Mouse (Mus musculus) left cerebral cortex, adult 18-20 months (tissue): ENCODE measurements around the gene Gm49394. TPM values are rescaled to one million over a fixed set of nuclear protein-coding genes. Genes with fewer than 3 reads are reported as not detected.

Experiments
- DNase-seq, 2 experiments: peaks; one replicate each; pipeline ENCODE4 v3.0.0; 2021 to 2022; ENCODE audit warnings: low spot score in 2 of 2, mixed read lengths in 1 of 2
- long read RNA-seq, 2 experiments: library from polyadenylated mRNA; stranded (forward); transcript quantifications; one replicate each; pipeline ENCODE4 v2.0.0; 2021
- total RNA-seq, 2 experiments: library from RNA; stranded (reverse); gene quantifications; 2 replicates each; pipeline ENCODE4 v1.2.3; 2021

Gene Gm49394
- total RNA-seq = under 1 TPM in 1 of 2 experiments, not detected in 1; 0.12 TPM
- long read RNA-seq, experiment 1, partial matches to known transcripts = 0 of 1 reads
- long read RNA-seq, experiment 1, other reads (novel, unspliced or antisense) = 1 of 1 reads
- long read RNA-seq, experiment 2 = 0 reads

DNA sequence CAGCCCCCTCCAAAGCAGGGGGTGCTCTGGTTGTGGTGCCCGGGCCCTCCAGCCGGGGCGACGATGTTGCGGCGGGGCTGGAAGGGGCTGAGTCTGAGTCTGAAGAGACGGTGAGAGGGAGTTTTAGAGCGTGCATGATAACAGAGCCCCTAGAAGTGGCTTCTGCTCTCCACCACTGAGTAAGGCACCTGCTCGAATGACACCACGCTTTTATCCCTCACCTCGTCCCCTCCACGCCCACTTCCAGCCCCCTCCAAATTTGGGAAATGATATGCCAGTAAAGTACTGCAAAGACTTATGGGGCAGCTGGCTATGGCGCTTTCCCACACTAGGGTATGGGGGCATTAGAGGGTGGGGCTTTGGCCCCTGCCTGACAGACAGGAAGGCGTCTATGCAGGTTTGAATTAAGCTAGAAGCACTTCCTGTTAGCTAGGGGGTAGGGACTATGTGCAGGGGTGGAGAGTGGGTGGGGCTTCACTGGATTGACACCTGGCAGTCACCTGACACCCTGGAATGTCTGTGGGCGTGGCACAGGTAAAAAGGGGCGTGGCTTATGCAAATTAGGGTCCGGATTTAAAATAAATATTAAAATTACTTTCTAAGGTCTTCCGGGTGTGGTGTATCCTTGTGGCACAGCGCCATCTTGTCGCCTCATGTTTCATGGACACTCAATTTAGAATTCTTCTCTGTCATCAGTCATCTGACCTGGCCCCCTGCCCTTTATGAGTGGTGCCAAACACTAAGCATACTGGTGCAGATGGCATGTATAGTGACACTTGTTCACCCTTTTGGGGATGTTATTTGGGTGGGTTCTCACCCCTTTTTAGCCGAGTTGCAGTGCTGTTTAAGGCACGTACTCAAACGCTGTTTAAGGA lies at the start of gene Gm49394:
TSS of gene Gm49394 (minus strand) at position 192 of the 875 bp plus-strand sequence.
- no peak for DNase-seq

DNA sequence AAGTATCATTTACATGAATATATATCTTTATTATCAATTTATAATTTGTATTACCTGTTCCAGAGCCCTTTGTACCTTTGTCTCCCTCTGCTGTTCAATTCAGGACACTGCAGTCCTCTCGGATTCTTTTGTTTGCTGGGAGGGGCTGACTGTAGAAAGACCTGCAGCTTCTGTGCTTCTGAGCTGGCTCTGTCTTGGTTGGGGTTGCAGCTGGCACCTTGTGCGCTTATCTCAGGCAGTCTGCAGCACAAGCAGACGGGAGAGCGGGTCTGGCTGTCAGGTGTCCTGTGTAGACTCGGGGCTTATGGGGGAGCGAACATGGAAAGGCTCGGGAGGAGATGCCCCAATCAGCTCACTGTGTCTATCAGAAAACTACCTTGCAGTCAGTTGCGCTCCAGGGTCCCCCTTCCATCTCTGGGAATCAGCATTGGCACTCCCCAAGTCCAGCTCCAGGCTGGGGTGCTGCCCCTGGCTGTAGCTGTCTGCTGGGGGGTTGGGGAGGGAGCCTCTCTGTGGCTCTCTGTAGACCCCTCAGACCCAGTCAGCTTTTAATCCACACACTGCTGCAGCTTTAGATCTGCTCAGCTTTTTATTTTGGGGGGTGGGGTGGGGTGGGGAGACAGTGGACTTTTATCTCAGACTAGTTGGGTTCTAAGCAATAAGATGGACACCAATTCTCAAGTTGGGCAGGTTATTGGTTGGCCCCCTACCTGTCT lies 45.2 kb upstream of the Gm49394 start:
- peak; percentile 25 to 50 for DNase-seq

DNA sequence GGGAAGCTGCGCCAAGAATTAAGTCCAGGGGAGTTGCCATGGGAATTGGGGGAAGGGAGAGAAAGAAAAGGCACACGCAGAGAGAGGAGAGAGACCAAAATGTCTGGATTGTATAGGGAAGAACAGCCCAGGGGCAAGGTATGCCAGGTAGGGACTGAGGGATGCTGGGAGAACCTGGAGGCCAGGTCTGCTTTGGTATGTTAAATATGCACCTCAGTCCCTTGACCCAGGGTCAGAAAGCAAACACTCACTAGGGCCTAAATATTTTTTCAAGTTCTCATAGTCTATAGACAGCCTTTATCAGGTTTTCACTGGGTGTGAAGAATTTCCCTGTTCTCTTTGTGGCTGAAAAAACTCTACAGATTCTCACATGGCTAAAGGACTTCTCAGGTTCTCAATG lies 37.1 kb upstream of the Gm49394 start:
- no peak for DNase-seq

DNA sequence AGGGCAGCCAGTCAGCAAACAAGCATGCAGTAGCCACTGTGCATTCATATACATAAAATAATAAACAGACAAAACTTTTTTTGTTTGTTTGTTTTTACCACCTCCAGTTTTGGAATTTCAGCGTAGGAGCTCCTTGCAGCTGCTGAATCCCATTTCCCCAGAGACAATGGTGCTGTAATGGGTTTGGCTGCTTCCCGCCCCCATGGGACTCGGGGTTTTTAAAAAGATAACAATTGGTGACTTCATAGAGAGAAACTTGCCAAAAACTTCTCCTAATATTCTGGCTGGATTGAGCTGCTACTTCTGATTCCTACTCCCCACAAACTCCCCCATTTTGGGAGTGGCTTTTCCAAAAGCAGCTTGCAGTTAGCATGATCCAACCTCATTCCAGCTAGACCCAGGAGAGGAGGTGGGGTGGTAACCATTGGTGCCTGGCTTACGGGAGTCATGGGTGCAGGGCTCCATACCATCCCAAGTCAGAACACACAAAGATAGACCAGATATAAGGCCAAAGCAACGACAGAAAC lies 29.7 kb upstream of the Gm49394 start:
- no peak for DNase-seq

DNA sequence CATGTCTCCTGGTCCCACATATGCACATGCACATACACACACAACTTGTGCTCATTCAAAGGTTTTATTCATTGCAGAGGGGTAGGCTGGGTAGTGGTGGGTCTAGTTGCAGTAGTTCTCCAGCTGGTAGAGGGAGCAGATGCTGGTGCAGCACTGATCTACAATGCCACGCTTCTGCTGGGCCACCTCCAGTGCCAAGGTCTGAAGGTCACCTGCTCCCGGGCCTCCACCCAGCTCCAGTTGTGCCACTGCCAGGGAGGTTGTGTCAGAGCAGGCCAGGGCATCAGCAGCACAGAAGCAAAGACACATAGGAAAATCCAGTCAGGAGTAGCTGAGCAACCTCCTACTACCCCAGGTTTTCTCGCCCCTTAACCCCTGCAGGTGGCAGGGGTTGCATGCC lies 8.9 kb upstream of the Gm49394 start:
- DNase-seq = no peak

DNA sequence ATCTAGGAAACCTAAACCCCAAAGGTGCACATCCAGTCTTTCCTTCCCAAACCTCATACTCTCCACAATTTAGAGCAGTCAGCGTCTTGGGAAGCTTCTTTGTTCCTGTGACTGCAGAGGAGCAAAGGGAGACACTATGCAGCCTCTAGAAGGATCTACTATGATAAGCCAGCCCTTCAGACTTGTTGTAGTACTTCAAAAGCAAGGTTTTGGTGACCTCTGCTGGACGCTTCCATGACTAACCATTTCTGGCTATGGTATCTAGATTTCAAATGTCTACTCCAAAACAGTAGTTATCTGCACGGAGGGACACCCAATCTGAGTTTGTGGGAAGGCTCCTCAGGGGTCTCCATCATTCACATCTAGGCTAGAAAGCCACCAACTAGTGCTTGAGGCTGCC lies 5.9 kb upstream of the Gm49394 start:
- DNase-seq = peak; percentile 69 to 73

DNA sequence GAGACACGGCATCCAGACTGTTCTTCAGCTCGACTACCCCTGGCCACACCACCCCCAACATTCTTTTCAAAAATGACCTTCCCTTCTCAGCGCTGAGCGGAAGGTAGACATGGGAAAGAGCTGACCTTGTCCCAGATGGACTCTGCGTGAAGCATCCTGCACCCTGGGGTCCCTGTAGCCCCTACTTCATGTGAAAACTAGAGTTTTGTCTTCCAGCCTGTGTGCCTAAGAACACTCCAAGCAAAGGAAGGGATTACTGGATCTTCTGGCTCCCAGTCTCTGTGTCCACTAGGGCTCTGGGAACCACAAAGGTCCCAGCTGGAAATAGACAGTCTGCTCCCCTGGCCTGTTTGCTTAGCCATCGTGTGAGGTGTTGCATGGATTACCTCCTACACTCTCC lies 5.4 kb upstream of the Gm49394 start:
- DNase-seq = no peak

DNA sequence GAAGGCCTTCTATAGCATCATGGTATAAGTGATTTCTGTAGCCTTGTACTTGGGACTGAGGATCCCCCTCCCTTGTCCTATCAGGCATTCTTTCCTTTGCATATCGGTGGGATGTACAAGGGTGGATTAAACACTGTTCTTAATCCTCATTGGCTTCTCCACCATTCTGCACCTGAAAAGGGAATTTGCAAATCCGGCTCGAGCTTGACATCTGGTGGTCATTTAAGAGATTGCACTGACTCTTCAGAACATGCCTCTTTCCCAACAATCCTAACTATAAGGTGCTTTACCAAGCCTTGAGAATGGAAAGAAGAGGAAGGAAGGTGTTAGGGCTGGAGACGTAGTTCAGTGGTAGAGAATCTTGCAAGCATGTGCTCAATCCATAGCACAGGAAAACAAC lies 2.4 kb upstream of the Gm49394 start:
- DNase-seq = peak; percentile 73 to 77

DNA sequence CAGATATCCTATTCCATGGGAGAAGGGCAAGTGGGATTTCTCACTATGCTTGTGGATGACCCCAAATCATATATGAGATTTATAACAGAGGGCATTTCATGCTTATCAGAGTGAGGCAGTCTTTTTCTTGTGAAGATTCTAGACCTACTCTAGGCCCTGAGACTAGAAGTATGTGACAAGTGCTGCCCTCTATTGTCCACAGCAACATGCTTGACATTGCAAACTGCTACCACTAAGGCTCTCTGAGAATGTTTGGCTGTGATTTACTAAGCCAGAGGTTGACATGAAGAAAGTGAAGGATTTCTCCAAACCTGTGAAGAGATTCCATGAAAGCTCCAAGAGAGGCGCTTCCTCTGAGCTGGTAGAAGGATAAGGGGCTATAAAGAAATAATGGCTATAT lies 1.3 kb upstream of the Gm49394 start:
- peak in 1 of 2 experiments; percentile 29 for DNase-seq

DNA sequence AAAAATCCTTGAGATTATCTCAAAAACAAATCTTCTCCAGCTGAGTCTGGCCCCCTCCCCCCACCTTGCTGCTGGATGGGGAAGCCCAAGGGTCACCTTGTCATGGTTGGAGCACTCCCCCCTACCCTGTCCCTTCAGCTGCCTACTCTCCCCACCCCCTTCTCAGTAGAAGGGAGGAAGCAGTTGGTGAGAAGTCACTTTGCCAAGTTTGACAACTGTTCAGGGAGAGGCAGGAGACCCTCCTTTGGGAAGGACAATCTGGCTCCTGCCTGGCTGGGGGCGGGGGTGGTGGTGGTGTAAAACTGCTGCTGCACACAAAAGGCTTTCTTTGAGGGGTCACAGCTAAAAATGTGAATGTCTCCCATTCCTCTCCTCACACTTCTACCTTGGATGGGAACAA lies 1.4 kb downstream of the Gm49394 start:
- DNase-seq = no peak

DNA sequence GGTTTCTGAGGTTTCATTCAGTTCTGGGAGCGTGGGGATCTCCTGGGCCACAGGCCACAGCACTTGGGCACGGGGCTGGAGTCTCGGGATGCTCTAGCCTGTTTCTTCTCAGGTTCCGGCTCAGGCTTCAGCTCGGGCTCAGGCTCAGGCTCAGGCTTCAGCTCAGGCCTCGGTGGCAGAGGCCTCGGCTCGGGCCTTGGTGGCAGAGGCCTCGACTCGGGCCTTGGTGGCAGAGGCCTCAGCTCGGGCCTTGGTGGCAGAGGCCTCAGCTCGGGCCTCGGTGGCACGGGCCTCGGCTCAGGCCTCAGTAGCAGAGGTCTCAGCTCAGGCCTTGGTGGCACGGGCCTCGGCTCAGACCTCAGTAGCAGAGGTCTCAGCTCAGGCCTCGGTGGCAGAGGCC lies 2.2 kb downstream of the Gm49394 start:
- DNase-seq = no peak

DNA sequence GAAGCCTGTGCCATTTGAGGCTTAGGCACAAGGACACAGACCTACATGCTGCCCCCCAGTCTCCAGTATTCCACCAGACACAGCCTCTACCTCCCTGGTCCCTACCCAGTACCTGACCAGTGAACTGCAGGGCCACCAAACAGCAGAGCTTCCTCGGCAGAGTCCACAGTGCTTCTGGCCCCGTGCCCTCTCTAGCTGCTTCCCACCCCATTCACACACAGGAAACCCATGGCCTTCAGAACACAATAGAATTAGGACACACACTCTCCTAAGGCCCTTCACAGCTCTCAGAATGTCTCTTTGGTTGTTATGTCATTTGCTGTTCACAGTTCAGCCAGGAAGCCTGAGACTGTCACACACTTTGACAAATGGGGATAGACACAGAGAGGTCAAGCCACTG lies 3.1 kb downstream of the Gm49394 start, which contains the start of gene Igf2:
TSS of gene Igf2 (minus strand) at position 158 of the 400 bp plus-strand sequence.
- no peak for DNase-seq

DNA sequence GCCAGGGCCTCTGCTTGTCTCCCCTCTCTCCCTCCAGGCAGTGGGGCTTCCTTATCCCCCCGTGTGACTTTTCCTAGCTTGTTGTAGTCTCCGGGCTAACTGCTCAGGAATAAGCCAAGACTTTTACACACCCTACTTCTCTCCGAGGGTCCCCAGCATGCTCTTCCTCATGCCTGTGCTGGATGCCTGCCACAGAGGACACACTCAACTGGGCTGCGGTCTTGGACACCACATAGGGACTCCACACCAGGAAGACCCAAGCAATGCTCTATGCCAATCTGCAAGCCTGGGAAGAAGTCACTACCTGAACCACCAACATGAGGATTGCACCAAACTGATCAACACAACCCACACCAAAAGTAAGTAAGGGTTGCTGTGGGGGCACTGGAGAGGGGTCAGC lies 3.6 kb downstream of the Gm49394 start:
- no peak for DNase-seq

DNA sequence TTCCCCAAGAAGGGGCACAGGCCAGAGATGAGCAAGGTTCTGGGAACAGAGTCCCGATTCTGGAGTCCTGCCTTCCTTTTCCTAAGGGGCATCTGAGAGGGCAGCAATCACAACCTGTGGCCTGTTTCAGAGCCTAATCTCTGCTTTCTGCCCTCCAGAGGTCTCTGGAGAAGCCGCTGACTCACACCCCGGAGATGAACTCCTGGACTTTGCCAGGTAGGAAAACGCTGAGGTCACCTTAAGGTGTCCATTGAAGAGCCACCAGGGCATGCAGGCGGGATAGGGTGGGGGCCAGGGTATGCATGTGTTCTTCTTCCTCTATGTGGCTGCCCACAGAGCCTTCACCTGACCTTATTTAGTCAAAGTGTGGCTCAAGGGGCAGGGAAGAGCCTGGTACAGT lies 4.4 kb downstream of the Gm49394 start:
- DNase-seq = no peak

DNA sequence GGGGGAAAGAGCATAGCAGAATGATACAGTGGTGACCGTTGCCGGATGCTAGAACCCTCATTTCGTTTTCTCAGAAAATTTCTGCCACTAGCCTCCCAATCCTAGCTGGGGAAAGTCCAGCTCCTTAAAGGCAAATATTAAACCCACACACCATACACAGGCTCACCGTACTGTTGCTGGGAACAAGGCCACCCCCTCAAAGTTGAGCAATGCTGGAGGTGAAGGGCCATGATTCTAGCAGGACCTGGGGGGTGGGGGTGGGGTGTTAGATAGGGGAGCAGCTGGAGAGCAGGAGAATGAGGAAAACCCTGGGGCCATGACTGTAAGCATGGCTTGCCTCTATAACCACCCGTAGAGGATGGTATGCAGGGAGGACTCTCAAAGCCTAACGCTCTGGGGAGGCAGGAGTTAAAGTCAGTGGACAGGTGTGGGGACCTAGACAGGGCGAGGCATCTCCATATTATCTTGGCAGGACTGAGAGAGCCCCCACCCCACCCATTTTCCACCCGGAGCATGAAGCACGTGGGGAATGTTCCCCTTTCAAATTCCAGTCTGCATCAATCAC lies 5.2 kb downstream of the Gm49394 start:
- DNase-seq = no peak

DNA sequence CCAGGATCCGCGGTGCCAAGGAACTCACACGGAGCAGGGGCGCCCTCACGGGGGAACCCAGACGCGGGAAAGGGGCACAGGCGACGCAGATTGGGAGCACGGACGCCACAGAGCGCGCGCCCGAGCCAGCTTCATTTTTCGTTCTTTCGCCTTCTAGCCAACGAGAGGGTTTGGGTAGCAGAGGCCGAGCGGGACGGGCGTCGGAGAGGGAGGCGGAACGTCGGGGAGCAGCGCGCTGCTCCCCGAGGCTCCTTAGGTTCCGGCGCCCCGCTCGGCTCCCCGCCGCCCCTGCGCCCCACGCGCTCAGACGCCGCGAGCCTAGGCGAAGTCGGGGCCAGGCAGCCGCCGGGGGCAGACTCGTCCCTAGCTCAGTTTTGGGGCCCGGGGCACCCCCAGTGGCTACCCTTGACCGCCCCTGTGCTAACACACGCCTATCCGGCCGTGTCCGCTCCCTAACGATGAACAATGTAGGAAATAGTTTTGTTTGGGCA lies 5.8 kb downstream of the Gm49394 start:
- no peak for DNase-seq

DNA sequence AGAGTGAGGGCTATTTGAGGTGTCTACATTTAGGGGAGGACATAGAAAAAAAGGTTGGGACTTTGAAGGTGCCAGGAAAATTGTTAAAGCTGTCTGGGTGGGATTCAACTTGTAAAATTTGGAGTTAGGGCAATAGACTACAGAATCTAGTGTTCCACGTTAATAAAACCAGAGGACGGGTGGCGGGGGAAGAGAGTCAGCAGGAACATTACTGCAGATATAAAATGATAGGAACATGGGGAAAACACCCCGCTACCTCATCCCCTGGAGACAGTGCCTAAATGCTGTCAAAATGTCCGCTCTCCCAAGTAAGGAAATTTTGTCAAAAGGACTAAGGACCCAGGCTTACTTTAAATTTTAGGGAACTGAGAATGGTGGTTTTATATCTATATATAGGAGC lies 6.6 kb downstream of the Gm49394 start:
- no peak for DNase-seq

DNA sequence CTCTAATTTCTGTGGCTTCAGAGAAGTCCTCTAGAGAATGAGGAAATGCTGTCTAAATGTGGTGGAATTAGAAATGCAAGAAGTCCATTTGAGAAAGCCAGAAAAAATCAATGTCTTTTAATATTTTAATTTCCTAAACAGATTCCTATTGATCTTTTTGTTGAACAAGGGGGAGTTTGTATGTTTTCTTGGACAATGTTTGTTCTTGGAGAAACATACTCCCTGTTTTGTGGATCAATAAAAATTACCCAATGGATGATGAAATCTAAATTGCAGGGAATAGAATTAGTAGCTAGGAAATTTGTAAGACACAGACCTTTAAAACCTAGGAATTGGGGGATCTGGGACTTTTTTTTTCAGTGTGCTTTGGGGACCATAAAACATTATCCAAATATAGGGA lies 7.9 kb downstream of the Gm49394 start:
- no peak for DNase-seq

DNA sequence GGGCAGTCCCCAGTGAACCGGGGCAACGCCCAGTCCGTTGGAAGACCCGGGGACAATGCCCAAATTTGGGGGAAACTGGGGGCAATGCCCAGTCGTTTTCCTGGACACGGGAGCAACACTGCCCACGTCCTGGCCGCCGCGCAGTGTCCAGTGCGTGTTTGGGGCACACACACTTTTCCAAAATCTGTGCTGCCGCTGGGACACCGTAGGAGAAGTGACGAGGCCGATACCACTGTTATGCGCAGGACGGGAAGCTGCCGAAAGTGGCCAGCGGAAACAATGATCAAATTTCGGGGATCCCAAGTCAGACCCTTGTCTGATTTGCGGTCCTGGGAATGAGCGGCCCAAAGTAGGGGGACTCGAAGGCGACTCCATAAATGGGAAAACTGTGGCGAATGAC lies 8.7 kb downstream of the Gm49394 start:
- no peak for DNase-seq

DNA sequence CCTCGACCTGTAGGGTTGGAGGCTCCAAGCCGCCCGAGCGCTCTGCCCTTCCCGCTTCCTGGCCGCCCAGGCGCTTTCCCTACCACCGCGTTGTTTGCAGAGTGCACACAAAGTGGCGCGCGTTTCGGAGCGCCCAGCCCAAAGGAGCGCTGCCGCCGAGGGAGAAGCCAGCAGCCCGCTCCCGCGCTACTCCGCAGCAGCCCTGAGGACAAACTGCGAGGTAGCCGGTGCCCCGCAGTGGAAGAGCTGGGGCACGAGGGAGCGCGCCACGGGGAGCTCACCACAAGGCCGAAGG lies 9.1 kb downstream of the Gm49394 start:
- DNase-seq = no peak

DNA sequence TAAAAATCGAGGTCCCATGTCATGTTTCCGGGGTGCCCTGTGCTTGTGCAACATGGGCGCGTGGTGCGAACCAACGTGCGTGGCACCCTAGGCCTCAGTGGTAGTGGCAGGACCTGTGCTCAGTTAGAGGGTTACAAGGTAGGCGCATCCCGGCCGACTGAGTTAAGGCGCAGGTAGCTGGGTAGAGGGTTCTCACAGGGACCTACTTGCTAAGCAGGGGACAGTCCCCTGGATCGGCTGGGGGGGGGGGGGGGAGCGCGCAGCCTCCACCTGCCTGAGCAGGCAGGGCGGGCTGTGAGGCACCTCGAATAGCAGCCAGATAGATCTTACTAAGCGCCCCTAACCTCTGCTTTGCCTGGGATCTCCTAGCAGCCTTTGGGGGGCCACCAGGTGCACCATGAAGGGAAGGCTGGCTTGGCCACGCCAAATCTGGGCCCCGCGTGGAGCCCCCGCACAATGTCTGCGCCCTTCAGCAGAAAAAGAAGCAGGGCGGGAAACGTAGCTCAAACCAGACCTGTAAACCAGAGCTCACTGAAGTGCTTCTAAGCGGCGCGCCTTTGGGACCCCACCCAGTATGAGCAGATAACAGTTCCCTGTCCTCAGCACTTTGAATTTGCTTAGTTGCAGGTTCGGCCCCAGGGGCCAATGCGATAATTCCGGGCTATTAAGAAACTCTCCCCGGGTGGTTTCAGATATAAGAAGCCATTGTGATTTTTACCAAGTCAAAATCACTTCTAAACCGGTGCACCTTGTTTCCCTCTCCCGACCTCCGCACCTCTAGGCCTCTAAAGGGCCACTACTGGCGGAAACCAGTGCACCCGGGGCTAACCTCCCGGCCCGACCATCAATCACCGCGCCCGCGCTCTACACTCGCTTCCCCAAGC lies 9.7 kb downstream of the Gm49394 start:
- no peak for DNase-seq
